Mouse (Mus musculus) megakaryocyte progenitor cell, adult 5-6 weeks (primary cell): ENCODE results near the gene Col20a1. TPM values are rescaled to one million over a fixed set of nuclear protein-coding genes. Genes with fewer than 3 reads are reported as not detected.

Experiments
- ATAC-seq: replicated peaks from 2 replicates; pipeline ENCODE4 v1.8.0; 2016; ENCODE audit warnings: mild to moderate bottlenecking, moderate TSS enrichment, inconsistent platforms; ENCODE audit not compliant: poor library complexity
- total RNA-seq, 2 experiments: library from RNA; stranded (forward) in 1 of 2; stranded (reverse) in 1 of 2; fragments of 157-497, 149-512 nt in 1 of 2; fragments of 200-1000 nt in 1 of 2; gene quantifications; 2 replicates each; pipeline versions ENCODE4 v1.2.3 to v1.2.4; 2015 to 2017

The Col20a1 gene
- total RNA-seq (2015), result 0.12 and 0.42 TPM in 2 replicates
- total RNA-seq (2017), result 0.10 TPM in 1 of 2 replicates, not detected in the other

DNA sequence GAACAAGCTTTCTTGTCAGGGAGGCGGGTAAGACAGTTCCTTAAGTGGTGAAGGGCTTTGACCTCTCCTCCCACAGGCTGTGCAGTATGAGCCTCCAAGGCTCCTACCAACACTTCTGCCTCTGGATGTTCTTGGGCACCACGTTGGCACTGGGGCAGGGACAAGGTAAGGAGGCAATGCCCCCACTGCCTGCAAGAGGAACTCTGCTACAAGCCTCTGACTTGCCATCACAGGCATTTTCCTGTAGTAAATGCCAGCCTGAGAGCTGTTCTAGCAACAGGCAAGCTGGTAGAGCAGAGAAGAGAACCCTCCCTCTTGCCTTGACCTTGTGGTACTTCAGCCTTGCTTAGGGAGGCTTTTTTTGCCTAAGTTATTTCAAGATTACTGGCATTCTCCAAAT lies at the start of gene Col20a1:
Gene Col20a1, plus strand, starts transcription at position 87 of the 400 bp plus-strand sequence.
- ATAC-seq, result no peak

DNA sequence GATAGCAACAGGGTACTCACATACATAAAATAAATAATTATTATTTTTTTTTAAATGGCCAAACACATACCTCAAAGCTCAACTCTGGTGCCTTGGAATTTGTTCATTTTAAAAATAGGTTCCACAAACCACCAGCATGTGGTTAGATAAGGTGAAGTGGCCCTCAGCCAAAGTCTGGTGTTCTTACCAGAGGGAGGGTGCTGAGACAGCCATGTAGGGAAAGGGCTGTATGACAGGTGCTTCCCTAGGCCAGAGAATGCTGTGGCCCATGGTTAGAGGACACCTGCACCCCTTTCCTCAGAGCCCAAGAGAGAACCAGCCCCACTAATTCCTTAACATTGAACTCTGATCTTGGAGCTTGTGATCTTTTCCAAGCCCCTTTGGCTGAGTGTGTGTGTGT lies 46.1 kb upstream of the Col20a1 start:
- ATAC-seq, result peak; percentile 70

DNA sequence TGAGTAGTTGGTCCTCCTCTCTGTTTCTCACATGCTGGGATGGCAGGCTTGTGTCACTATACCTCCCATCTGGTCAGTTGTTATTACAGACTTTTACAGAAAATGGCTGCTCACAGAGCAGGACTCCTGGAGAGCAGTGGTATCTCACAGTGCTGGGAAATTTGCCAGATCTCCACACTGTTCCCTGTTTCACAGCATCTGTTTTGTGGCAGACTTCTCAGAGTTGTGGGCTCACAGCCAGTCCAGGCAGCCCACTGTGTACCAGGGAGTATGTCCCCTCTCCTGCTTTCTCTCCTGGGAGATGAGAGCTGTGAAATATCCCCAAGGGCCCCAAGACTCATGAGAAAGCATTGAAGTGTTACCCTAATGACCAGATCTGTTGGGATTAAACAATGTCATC lies 44.5 kb upstream of the Col20a1 start:
- no peak for ATAC-seq

DNA sequence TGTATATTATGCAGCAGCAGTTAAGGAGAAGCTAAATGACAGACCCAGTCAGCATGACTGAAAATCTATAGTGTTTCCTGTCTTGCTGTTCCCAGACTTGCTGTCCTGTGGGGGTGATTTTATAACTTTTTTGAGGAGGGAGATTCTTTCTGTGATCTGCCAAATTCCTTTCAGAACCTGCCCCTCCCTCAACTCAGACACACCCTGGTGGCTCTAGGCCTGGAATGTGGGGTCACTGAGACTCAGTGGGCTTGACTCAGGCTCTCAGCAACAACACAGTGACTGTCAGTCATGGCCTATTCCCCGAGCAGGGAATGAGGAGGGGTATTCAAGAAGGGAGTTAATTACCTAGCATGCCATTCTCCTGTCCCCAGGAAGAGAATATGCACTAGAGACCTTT lies 36.4 kb upstream of the Col20a1 start:
- no peak for ATAC-seq

DNA sequence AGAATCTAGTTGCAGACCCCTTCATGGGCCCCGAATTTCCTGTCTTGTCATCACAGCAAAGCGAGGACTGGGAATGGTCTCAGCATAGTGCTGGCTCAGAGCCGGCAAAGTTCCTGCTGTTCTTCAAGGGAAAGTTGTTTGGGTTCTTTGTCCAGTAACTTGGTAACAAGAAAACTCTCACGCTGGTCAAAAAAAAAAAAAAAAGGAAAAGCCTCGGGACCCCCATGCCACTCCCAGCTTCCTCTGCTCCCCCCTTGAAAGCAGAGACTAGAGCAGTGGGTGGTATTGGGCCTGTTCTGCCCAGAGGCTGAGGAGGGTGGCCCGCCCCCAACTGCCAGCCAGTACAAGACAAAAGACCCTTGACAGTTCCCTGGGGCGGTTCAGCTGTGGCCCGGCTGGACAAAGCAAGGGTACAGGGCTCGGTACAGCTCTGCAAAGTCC lies 33.6 kb upstream of the Col20a1 start:
- no peak for ATAC-seq

DNA sequence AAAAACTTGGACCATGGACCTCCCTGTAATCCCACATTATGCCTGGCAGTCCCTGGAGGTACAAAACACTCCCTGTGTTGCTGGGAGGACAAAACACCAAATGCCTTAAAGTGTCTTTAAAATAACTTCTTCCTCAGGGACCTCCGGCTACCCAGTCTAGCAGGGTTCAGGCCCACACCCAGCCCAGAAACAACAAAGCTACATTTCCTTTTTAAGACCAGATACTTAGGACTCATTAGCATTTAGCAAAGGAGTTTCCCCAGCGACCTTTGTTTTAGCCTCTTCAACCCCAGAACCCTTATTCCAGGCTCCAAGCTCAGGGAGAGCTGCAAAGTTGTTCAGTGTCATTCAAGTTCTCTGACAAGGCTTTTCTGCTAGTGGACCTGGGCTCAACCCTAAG lies 32.7 kb upstream of the Col20a1 start:
- no peak for ATAC-seq

DNA sequence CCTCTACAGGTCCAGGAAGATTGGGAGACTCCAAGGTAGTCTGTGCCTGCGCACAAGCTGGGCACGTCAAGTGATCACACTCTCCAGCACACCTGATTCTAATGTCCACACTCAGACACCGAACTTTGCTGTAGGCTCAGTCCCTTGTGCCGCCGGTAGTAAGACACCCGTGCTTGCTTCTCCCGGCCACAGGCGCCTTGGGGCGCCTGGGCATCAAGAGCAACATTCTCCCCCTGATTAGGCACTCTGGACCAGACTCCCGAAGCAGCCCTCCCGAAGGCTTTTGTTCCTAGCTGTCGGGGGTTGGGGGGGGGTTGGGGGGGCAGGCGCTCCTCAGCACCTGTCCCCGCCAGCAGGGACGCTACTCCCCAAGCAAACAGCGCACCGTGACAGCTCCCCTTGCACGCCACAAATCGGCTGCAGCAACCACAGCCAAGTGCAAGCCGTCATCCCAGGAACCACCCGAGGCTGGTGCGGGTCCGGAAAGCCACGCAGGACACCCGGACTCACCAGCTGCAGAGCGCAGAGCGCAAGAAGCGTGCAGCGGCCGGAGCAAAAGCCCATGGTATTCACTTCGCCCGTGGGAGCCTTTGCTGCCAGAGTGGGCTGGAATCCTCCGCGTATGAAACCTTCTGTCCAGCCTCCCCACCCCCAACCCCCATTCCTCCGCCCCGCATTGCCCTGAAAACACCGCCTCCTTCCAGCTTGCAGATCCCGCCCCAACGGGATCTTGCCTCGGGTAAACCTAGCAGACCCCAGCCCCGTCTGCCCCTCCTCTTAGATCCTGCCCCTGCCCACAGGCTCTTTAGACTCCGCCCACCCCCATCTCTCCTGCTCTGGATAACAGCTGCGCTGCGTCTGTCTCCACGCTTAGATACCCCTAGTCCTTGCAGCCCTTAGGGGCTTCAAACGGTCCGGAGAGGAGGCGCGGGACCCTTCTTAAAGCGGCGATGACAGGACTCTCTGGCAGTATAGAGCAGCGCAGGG lies 32.0 kb upstream of the Col20a1 start, which contains the start of gene Nkain4:
Gene Nkain4, minus strand, starts transcription at position 639 of the 987 bp plus-strand sequence.
- peak; percentile 23; the same call in 1 of the 2 replicates for ATAC-seq

DNA sequence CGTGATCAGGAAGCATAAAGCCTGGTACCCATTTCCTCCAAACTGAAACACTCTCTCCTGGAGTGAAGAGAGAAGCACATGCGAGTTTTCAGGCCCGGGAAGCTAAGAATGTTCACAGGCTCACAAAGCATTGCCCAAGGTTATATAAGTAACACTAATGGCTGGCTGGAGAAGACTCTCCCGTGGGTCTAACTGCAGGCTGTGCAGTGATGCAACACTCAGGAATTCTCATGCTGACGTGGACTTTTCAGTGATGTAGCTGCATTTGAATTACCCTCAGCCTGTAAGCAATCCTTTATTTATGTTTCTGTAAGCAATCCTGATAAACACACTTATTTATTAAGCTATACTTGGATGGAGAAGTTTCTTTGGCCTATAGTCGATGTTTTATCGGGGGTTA lies 26.7 kb upstream of the Col20a1 start:
- ATAC-seq, result no peak

DNA sequence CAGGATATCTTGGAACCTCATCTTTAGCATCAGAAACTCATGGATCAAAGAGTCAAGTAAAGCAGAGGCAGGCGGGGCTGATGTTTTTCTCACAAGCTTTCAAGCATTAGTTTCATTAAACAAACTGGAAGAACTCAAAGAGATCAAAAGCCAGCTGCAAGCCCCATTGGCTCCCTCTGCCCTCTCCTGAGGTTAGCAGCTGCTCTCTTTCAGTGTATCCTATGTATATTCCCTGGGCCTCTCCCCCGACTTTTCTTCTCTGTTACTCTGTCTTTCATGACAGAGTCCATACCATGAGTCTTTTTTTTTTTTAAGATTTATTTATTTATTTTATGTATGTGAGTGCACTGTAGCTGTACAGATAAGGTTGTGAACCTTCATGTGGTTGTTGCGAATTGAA lies 26.1 kb upstream of the Col20a1 start:
- ATAC-seq, result no peak

DNA sequence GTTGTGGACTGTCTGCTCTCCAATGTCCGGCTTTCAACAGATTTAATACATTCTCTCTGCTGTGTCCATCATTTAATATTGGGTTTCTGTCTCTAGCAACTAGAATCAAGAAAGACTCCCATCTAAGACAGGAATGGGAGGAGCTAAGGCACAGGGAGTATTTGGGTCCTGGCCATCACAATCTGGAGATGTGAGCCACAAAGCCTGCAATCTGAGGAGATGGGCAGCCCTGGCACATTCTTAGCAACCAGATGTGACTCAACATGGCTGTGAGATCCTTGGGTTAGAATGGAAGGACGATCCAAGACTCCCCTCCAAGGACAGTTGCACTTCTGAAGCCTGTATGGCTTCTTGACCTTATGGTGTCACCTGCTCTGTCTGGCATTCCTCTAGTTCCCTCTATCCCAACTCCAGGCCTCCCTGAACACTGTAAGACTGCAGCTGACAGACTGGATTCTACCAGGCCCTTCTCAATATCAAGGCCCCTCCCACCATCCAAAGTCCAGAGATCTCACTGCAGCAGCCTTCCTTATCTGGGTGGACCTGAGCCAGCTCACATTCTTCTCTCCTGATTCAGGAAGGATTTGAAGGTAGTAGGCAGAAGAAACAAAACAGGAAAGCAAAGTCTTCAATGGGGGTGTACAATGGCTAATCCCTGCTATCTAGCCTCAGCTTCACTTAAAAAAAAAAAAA lies 23.6 kb upstream of the Col20a1 start:
- ATAC-seq, result no peak

DNA sequence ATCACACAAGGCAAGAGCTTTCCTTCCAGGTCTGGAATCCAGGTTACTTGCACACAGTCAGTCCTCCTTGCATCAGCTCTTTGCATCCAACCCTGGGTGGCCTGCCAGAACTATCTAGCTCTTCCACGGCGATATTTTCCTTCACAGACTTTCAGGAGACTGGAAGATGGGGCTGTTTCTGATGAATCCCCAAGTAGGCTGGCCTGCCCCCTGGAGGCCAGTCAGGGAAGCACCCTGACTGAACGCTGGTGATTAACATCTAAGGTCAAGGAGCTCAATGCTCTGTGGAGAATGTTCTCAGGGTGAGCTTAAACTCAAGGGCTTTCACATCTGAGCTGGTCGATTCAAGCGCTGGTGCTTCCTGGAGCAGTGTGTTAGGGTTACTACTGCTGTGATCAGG lies 22.4 kb upstream of the Col20a1 start:
- ATAC-seq, result peak; percentile 63

DNA sequence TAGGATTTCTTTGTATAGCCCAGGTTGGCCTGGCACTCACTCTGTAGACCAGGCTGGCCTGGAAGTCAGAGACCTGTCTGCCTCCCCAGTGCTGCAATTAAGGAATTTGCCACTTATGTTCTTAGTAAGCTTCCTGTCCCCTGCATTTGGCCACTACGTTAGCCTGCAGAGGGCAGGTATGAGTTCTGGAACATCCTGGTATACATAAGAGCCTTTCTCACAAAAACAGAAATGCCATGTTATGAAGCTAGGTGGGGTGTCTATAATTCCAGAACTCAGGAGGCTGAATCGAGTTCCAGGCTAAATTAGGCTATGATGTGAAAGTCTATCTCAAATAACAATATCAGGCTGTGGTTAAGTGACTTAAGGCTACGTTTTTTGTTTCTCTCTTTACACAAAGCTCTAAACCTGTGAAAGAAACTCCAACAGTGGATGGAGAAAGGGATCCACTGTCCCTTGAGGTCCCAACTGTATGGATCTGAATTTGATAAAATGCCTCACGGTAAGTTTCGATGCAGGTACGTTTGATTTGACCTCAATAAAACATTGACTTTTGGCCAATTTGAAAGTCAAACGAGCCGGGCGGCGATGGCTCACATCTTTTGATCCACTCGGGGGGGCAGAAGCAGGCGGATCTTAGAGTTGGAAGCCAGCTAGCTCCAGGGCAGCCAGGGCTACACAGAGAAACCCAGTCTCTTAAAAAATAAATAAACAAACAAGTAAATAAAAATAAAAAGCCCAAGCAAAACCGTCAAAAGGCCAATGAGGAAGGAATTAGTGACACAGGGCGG lies 20.0 kb upstream of the Col20a1 start:
- ATAC-seq, result peak; percentile 48

DNA sequence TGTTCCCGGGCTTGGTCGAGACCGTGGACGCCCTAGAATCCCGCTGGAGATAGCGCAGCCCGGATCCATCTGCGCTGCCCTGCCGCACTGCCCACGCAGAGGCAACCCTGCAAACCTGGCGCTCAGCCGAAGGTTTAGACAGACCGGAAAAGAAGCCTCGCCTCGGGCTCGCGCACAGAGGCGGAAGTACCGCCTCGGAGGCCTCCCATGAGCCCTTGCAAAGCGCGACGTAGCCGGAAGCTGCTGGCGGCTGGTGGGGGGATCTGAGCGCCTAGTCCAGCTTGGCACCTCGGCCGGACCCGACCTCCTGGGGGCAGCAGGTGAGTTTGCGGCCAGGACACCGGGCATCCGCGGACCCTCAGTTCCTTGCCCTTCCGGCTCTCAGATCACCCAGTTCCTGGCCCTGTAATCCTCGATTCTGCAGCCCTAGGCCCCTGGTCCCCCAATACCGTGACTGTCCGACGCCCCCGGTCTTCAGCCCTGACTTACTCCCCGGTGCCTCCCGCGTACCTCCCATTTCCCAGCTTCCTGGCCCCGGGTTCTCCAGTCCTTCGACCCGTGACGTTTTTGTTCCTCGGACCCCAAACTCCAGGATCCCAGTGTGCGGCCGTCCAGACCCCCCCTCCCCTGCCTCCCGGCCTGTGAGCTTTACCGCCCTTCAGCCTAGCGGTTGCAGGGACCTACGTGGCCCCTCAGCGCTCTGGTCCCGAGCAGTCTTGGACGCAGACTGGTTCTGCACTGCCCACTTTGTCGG lies 19.1 kb upstream of the Col20a1 start, which contains the start of gene Arfgap1:
Gene Arfgap1, plus strand, starts transcription at position 216 of the 754 bp plus-strand sequence.
- peak; percentile 85 for ATAC-seq

DNA sequence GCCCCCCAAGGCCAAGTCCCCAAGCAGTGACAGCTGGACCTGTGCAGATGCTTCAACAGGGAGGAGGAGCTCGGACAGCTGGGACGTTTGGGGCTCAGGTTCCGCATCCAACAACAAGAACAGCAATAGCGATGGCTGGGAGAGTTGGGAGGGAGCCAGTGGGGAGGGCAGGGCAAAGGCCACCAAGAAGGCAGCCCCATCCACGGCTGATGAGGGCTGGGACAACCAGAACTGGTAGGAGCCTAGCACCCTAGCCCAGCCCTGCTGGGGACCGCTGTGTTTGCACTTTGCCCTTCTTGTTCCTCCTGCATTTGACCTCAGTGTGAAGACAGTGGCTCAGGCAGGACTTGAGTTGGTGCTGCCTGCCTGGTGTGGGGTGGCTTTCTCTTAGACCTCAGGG lies 5.2 kb upstream of the Col20a1 start:
- no peak for ATAC-seq

DNA sequence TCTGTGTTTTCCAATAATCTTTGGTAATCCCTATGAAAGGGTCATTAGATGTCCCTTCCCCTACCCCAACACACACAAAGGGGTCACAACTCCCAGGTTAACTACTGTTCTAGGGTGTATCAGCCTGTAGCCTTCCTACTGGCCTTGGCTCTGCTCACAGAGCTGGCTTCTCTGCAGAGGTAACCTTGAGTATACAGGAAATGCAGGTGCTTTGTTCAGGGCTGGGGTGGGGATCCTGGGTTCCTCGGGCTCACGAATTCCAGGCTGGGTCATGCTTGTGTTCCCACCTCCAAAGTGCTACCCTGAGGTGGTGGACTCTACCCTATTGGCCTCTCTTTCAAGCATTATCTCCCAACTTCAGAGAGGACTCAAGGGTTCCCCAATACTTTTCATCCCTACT lies 700 bp upstream of the Col20a1 start:
- no peak for ATAC-seq

DNA sequence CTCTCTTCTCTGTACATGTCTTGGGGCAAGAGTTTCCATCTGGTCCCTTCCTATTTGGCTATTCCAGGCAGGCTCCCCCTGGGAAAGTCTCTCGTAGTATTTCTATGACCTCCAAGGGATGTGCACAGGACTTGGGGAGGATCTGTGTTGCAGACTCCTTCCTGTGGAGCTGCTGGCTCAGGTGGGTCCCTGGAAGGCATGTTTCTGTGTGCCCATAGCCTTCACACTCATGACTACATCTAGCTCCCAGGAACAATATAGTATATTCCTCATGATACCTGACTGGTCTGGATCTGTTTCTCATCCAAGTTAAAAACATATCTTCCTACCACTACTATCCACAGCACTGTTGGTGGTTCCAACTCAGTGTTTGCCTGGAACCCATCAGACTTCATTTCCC lies 666 bp downstream of the Col20a1 start:
- ATAC-seq, result no peak

DNA sequence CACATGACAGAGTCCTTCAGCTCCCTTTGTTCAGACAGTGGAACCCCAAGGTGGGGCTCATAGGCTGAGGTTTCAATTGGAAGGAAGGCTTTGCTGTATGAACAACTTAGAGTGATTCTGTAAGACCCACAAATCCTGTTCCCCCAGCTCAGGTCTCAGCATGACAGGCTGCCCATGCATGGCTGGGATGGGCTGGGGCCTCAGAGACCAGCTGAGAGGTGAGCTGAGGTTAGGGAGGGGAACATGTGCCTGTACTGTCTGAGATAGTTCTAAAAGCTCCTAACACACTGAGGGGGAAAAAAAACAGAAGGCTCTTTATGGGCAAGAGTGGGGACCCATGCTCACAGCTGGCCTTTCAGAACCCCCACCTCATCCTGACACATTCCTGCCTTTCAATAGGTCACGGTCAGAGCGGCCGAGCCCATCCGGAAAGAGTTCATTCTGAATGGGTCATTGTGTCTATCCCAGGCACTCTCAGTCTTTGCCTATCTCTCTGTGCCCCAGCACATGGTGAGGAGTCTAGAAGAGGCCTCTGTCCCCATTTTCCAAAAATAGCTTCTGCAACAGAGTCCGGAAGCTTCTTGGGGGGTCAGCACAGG lies 1.2 kb downstream of the Col20a1 start:
- no peak for ATAC-seq

DNA sequence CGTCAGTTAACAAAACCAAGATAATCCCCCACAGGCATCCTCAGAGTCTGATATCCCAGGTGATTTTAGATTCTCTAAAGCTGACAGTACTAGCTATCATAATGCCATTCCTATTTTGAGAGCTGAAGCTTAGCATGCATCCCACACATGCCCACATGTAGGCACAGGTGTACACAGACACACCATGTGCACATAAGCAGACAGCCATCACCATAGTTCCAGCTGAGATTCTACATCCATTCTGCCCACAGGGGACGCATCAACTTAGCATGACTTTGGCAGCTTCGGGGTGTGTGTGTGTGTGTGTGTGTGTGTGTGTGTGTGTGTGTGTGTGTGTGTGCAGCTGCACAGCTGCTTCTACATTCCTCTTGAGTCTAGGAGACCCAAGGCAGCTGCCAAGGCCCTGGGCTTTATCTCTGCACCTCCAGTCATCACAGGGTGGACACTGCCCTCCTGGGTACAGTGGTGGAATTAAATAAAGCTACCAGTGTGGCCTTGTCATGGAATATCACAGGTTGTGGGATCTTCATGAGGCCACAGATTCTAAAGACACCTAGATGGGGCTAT lies 2.1 kb downstream of the Col20a1 start:
- ATAC-seq, result no peak

DNA sequence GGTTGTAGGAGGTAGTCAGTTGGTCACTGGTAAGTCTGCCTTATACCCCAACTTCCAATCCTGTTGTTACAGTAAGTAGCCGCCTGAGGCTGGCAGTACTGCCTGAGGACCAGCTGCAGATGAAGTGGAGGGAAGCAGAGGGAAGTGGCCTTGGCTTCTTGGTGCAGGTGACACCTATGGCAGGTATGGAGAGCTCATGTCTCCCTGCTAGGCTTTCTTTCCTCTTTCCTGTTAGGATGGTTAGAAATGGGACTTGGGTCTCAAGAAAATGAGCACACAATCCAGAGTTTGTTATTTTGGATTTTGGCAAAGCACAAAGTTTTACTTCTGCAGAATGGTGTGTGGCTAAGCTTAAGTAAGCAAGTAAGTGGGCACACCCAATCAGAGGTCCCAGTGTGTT lies 2.6 kb downstream of the Col20a1 start:
- no peak for ATAC-seq
